Mouse (Mus musculus) retina, postnatal 1 day (tissue): ENCODE data around the gene Sphkap.

Experiments
- DNase-seq: peaks from one replicate; pipeline ENCODE4 v3.0.0-alpha.2; 2012

Sphkap gene

DNA sequence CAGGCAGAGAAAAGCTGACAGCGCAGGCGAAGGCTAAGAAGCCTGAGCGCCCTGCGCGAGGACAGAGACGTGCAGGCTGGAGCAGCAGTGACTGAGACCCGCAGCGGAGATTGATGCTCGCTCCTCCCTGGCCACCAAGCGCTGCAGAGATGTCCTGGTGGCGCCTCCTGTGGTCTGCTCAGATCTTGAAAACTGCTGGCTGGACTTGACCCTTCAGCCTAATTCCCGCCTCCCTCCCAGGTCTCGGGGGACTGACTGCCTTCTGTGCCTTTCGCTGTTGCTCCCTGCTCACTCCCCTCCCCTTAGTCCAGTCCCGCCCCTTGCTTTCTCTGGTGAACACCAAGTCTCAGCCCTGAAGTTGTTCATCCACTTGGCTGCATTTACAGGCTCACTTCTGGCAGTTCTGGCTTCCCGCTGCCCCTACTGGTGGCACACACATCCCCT is at the start of gene Sphkap:
Gene Sphkap, minus strand, starts transcription at position 180 of the 444 bp plus-strand sequence.
- DNase-seq, result peak; percentile 85

DNA sequence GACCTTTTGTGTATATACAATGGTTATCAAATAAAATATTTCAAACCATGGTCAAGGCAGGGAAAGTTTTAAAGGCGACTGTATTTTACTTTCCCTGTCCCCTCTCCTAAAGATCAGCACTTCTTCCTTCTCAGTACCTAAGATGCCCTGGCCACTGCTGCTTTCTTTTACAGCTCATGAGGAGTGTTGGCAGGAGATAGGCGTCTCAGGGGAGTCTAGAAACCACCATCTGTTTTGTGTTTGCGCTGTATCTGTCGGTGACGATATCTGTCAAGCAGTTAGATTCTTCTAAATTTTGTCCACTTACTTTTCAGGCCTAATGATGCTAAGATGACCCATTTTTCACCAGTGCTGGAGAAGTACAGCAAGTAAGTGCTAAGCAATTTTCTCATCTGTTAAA is 43.3 kb upstream of the Sphkap start:
- DNase-seq, result peak; percentile 4

DNA sequence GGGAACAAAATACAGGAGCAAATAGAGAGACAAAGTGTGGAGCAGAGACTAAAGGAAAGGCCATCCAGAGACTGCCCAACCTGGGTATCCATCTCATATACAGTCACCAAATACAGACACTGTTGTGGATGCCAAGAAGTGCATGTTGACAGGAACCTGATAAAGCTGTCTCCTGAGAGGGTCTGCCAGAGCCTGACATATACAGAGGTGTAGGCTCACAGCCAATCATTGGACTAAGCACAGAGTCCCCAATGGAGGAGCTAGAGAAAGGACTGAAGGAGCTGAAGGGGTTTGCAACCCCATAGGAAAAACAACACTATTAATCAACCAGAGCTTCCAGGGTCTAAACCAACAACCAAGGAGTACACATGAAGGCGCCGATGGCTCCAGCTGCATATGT is 32.4 kb upstream of the Sphkap start:
- DNase-seq, result no peak

DNA sequence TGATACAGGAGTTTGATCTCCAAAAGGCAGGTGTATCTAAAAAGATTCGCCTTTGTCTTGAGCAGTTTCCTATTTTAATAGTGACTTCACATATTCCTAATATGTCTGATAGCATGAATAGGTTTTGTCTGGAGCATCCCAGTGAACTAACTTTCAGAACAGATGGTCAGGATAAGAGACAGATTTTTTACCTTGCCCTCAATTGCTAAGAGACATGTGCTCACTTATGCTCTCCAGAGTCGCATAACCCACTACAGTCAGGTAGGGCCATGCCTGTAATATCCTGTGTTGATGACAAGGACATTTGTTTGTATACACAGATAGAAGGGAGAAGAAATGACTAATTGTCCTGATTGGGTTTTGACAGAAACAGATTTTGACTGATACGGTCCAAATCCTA is 25.9 kb upstream of the Sphkap start:
- no peak for DNase-seq

DNA sequence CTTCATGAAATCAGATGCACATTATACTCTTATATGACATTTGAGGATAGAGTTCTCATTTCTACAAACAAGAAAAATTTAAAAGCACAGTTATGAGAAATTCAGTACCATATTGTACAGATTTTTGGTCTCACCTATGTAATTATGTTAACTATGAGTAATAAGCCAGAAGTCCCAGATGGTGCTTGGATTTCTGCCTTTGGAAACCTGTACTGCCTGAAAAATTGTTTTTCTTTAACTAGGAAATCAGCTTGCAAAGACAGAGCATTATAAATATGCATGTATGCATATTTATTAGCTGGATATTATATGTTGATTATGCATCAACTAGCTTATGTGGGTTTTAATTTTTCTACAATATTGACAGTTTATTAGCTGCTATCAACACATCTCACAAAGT is 21.9 kb upstream of the Sphkap start:
- DNase-seq, result no peak

DNA sequence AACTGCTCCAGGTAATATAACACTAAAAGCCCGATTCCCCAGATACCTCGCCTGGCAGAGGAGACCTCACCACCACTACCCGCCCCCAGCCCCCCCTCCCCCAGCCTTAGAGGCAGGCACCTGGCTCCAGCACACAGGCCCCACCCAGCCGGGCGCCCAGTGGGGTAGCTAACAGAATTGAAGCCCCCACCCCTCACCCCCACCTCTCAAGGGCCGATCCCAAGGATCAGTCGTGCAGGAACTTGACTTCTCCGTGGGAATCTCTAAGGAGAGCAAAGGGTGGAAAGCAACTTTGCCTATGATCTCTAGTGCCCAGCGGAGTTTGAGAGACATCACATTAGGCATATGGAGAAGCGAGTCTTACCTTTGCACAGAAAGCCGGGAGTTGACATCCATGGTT is 384 bp downstream of the Sphkap start:
- DNase-seq, result no peak

DNA sequence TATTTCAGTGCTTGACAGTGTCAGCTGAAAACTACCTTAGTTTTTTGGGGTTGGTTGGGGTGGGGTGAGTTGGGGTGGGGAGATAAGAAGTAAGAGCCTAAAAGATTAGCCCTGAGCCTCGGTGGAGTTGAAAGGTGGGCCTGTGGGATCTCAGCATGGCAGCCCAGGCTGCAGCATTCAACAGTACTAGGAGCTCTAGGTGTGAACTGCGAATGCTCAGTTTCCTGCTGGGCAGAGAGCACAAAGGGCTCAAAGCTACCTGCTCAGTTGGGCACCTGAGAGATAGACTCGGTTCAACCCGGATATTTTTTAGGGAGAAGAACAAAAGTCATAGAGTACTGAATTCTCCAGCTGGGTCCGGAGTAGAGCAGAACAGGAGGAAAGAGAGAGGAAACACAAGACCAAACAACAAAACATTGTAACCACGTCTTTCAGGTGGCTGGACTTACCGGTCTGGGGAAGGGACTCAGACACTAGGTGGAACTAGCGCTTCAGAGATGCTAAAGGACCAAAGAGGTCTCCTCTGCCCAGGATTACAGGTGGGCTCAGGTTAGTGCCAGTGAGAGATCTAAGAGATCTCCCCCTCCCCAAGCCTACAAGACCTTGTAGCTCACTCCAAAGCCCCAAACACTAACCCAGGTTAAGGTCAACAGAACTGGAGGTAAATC is 984 bp downstream of the Sphkap start:
- DNase-seq, result no peak

DNA sequence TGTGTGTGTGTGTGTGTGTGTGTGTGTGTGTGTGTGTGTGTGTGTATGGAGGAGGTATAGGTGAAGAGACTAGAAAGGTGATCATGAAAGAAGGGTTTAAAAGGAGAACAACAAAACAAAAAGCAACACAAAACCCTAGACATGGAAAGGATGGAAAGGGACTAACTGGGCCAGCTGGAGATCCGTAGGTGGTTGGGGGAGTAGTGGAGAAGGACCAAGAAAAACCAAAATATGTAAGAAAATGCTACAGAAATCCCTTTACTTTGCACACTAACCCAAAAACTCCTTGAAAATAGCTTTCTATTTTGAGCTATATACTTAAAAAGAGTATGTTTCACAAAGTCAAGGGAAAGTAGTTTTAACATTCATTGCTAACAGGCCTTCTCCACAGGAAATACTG is 6.9 kb downstream of the Sphkap start:
- DNase-seq, result no peak

DNA sequence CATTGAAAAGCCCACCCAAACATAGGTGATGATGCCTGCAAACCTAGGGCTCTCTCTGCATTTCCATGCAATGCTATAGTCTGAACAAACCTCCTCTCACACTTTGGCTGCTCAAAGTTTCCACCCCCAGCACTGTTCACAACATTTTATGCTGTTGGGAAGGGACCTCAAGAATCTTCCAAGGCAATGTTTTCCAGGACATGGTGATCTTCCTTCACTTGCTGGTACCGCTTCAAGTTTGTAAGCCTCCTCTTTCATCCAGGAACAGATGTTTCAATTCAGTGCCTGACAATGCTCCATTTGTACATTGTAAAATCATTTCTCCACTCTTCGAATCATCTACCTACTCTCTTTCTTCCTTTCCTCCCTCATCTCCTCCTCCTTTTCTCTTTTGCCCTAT is 11.7 kb downstream of the Sphkap start:
- no peak for DNase-seq

DNA sequence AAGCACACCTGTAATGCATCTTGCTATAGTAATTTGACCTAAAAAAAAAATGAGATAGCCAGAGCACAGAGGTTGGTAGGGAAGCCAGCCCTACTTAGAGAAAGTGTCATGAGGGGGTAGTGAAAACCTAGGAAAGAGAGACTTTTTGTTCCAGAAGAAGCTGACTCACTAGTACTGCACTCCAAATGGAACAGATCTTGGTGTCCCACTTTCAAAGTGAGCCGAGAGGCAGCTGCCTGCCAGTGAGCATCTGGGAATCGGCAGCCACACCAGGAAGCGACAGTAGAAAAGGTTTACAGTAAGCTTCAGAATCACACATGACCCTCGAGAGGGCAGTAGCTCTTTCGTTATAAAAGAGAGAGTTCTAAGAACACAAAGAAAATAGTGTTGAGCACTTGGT is 12.4 kb downstream of the Sphkap start:
- DNase-seq, result no peak

DNA sequence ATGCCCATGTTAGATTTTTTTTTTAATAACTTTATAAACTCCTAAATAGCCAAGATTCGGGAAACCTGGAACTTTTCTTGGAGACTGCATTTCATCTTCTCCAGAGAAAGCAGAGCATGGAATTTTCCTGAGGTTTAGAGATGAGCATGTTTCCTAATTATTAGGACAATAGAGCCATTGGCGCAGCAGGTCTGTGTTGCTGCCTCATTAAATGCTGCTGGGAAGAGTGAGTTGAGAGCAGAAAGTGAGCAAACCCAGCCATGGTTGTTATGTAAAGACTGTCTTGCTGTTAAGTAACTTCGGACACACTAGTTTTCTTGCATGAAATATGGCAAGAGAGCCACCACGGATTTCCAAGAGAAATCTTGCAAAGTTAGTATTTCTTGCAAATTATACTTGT is 18.6 kb downstream of the Sphkap start:
- peak; percentile 66 for DNase-seq

DNA sequence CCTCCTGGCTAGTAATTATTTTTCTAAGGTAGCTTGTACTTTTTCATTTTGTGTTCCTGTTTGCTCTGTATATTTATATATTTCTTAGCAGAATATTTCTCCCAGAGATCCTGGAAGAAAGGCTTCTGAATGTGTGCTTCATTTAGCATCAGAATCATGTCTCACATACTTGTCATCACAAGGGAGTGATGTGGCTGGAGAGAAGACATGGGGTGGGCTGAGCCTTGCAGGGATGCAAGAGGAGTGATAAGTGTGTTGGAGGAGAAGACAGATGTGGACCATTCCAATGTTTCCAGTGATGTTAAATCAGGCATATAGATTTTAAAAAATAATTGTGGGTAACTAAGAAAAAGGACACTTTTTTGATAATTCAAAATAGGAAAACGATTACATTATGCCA is 30.6 kb downstream of the Sphkap start:
- DNase-seq, result no peak

DNA sequence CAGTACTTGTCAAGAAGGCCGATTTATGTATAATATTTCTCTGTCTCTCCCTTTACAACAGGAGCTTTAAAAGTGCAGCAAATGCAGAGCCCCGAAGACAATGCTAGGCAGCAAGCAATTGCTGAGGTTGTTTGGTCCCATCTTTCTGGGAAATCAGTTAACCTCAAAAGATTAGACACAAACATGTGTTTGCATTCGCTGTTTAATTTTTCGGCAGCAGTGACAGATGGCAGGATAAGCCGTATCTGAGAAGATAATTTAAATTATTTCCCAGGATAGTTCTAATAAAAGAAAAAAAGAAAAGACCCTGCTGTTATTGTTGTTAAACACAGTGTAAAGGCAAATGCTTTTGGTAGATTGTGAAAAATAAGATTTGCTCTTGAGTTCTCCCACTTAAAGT is 41.5 kb downstream of the Sphkap start:
- DNase-seq, result peak; percentile 29

DNA sequence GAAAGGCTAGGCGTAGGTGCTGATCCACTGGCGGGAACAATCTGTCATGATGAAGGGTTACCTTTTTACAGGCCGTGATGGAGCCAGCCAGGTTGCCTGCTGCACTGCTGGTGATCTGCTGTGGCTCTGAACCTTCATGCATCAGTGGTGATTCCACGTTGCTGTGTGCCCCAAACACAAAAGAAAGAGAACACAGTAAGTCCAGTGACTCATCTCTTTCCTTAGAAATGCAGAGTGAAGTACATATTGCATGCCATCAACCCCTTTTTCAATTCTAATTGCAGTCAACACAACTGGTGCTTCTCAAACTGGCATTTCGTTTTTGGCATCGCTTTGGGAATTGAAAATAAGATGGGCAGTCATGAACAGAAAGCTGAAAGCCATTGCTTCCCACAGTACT is 45.8 kb downstream of the Sphkap start:
- no peak for DNase-seq

DNA sequence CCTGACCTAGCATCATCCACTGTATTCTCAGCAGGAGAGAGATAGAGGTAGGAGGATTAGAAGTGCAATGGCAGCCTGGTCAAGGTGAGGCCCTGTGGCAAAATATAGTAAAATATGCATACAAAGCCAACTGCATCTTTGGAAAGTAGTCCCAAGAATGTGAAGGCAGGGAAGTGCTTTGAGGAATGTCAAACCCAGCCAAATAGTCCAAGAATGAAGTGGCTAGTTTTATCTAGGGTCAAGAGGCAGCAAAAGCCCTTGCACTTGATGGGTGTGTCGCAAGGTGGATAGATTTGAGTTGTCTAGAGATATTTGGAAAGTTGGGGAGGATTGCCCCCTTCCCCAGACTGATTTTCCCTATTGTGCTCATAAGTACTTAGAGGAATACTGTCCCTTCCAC is 61.5 kb downstream of the Sphkap start:
- no peak for DNase-seq

DNA sequence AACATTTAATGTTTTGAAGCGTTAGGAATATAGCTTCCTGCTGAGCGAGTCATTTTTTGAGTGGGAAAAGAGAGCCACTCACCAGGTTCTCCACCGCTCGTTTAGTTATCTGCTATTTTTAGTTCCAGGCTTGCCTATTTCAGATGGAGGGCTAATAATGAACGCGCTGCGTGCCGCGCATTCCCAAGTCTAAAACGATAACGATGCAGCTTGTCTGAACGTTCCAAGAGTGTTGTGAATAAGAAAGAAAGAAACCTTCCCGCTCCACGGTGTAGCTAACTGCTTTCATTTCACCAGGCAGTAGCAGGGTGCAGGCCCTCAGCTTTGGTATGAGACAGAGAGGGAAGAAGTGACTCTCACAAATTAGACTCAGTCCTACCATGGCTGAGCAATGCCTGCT is 62.4 kb downstream of the Sphkap start:
- DNase-seq, result peak; percentile 23

DNA sequence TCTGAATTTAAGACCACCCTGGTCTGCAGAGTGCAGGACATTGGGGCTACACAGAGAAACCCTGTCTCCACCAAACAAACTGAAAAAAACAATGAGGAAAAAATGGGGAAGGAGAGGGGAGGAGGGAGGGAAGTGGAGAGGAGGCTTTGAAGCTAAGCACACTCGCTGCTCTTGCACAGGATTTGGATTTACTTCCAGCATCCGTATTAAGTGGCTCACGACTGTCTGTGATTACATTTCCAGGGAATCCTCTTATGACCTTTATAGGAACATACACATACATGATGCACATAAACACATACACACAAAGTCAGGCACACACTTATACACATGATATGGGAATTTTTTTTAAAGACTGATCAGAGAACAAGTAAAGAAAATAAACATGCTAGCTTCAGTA is 62.9 kb downstream of the Sphkap start:
- DNase-seq, result peak; percentile 67

DNA sequence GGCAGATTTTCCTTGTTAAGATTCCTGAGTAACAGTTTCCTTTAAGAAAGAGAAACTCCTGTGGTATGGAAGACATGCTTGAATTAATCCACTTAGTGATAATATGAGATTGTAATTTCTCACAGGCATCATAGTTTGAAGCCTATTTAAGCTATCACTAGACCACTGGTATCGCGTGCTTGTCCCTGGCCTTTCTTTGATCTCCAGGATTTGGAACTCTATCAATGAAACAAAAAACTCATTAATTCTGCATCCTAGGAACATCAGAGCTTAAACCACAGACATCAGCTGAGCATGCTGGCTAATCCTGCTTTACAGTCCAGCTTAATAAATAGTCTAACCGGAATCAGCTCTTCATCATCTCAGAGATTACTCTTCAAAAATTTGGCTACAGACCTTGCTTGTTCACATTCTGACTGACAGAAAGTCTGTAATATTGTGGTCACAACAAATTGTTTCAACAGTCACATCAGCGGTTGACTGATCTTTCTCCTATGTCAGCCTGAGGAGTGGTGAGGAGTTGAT is 65.2 kb downstream of the Sphkap start:
- peak; percentile 70 for DNase-seq

DNA sequence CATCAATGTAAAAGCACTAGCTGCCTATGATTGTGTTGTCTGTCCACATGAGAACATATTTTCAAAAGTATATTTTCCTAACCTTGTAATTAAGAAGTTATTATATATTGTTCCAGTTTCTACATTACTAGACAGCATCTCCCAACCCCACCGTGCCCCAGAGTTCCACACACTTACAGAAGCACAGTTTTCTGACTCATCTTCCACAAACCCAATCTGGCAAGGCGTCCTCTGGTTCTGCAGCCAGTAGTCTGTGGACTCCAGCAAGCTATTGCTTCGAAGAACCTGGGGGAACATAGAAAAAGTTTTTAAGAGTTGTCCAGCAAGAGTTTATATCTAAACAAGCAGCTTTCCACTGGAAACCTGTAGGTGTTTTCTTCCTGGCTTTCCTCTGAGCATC is 68.6 kb downstream of the Sphkap start:
- DNase-seq, result no peak

DNA sequence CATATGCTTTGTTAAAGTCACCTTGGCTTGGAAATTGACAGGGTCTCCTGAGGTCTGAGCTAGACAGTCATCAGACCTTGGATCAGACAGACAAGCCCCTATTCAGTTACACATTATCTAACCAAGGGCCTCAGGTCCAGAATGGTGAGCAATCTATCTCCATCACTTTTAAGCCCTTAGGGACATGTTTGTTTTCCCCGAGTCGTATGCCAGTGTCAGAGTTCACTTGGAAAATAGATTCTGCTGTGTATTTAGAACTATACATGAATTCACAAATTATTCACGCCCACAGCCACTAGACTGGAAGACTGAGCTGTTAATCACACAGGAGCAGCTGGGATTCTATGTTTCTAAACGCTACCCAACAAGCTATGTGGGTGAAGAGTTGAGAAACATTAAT is 91.1 kb downstream of the Sphkap start:
- peak; percentile 34 for DNase-seq

DNA sequence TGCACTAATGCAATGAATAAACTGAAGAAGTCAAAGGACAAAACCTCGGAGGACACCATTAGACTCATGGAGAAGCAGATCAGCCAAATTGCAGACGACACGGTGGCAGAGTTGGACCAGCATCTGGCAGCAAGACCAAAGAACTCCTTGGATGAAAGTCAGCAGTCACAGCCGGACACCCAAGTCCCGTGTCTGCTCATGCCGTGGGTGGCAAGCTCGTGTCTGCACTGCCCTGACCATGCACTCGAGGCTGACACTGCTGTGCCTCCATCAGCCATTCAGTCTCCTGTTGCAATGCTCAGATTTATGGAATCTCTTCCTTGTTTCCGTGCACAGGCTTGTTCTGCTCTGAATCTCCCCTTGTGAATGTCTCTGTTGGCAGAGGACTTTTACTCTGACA is 92.9 kb downstream of the Sphkap start:
- DNase-seq, result no peak

DNA sequence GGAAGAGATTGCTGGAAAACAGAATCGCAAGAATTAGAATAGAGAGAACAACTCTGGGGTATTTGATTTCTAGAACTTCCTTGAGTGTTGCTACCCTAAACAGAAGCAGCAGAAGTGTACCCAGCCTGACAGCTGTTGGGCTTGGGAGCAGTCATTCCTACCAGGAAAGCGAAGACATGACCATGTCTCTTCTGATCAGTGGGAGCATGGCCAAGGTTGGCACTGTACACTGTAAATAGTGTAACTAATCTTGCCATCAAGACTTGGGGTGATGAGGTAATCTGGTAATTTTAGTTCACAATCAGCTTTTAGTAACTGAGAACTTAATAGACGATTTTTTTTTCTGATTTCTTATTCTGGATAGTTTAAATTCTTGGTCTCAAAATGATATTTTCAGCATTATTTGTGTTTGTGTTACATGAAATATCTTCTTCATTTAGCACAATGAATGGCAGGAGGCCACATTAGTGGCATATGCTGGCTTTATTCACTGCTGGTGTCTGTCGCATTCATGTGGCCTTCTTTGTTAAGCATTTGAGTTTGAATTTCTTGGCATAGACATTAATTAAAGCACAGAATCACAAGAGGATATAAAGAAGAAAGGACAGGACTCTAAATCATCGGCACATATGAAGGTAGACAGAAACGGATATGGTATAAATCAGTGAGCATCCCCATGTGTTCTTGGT is 96.2 kb downstream of the Sphkap start:
- DNase-seq, result no peak

DNA sequence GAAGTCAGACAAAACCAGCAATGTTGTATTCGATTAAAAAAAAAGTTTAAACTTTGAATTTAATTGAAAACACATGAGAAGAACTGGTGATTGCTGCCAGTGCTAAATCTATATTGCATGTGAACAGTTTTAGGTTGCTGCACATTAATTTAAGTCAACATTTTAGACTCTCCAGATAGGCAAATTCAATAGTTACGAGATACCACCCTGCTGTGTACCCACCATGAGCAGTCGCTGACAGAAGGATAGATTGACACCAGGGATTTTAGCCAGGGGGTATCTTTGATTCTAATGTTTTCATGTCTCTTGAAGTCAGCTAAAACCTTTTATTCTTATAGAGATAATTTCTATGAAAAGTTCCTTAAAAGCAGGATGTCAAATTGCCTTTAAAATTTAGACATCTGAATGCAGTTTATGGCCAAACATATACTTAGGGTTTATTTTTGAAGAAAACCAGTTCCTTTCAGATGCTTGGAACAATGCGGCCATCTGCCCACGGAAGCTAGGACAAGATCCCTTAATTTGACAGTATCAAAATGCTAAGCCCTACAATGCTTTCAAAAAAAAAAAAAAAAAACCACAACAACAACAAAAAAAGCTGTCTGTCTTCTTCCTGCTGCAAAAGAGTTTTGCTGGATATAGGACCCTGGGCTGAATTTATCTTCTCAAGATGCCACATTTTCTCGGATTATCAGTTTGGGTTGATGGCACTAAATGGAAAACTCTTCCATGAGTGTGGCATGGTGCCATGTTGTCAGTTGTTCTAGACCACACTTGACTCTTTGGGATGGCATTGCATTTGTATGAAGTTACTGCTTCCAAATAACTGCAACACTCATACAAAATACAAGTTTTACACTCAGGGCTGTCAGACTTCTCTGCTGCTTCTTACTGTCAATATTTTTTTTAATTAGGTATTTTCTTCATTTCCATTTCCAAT is 110.6 kb downstream of the Sphkap start:
- DNase-seq, result no peak

DNA sequence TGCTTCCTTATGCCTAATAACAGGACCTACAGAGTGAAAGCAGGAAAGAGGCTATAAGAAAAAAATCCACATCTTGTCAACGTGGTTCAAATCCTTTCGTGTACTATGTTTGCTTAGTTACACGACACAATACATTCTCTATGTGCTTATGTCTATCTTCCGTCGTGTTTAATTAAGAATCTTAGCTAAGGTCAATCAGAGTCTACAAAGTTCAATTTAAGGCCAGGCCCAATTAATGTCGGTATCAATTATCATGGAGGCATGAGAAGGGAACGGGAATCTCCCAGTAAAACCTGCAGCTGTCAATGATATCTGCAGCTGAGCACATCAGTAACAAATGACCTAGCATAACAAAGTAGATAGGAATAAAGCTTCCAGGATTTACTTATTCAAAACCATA is 122.1 kb downstream of the Sphkap start:
- DNase-seq, result peak; percentile 94
